Mouse (Mus musculus): Measurements from ENCODE around the gene Stip1. TPM values are rescaled to one million over a fixed set of nuclear protein-coding genes. Genes with fewer than 3 reads are reported as not detected.
A peak's percentile ranks its signal among the peaks of the same experiment; 100 is the strongest.
"Not testable (repeated sequence)": the region's sequence is repeated elsewhere in the genome, so short reads cannot be mapped to it uniquely, and the experiment has no call there.

The Stip1 gene
- 10 to 100 TPM; 89.7 to 98.5 TPM for total RNA-seq (2021)
- long read RNA-seq, experiment 1, transcript Stip1-201 (14 exons, 2,108 nt) = major isoform, 156 of 174 reads
- long read RNA-seq, experiment 1, partial matches to known transcripts = 14 of 174 reads
- long read RNA-seq, experiment 1, other reads (novel, unspliced or antisense) = 4 of 174 reads
- long read RNA-seq, experiment 2, transcript Stip1-201 (14 exons, 2,108 nt) = major isoform, 107 of 118 reads
- long read RNA-seq, experiment 2, partial matches to known transcripts = 7 of 118 reads
- long read RNA-seq, experiment 2, other reads (novel, unspliced or antisense) = 4 of 118 reads

DNA sequence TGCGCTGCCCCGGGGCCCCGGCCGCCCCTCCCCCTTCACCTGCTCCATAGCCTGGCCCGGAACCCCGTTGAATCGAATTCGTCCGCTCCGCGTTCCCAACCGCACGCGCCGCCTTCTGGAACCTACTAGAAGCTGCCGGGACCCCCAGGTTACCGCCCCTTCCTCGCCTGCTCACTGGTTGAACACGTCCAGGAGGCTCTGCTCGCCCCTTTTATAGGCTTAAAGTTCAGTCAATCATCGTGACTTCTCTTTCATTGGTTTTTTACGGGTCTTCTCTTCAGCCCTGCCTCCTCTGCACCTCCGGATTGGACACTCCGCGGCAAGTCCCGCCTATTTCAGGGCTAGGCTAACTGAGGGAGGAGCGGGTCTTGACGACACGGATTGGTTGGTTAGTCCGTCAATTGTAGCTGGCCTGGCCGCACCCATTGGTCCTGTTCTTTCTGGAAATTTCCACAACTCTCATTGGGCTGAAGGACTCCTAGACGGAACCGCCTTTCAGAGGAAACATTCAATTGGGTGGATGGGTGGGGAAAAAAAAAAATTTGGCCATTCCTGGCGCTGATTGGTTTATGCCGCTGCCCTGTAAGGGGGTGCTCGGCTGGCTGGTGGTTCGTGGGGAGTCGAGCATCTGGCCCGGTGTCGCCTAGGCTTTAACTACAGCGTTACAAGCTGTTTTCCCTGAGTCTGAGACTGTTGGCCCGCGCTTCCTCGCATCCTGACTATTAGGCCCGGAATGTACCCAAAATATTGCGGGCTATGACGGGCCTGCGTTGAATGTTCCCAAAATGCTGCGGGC, at the start of gene Stip1:
Stip1 (minus strand) TSS at position 127 of the 796 bp plus-strand sequence.
- DNase-seq (ENCODE audit: low spot score) = peak; percentile 100

DNA sequence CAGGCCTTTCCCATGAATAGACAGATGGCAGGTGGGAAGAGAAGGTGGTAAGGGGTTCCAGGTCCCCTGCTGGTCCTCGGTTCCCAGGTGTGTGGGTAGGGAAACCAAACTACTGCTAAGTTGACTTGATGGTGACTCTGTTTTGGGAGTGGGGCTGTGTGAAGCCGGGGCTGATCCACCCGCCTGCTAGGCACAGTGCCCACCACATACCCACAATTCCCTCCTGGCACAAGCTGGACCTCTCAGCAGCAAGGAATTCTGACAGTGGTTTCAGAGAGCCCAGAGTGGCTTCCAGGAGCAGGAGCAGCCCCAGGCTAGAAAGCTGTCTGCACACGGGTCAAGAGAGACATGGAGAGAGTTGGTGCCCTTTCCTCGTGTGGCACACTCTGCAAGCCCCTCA, 49.3 kb upstream of the Stip1 start:
- DNase-seq (ENCODE audit: low spot score) = no peak

DNA sequence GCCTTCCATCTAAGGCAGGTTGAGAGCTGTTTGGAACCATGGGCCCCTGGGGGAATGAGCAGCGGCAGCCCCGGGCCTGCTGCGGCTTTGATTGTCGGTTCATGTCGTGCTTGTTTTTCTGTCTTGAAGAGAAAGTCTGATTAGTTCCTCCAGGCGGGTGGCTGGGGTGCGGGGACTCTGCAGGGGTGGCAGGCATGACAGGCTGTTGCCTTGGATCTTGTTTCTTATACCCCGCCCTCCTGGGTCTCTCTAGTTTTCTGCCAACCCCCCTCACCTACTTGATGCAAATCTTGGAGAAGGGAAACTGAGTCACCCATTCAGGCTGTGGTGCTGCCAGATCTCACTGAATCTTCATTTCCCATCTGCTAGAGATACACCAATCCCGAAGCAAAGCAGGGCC, 48.8 kb upstream of the Stip1 start:
- no peak for DNase-seq (ENCODE audit: low spot score)

DNA sequence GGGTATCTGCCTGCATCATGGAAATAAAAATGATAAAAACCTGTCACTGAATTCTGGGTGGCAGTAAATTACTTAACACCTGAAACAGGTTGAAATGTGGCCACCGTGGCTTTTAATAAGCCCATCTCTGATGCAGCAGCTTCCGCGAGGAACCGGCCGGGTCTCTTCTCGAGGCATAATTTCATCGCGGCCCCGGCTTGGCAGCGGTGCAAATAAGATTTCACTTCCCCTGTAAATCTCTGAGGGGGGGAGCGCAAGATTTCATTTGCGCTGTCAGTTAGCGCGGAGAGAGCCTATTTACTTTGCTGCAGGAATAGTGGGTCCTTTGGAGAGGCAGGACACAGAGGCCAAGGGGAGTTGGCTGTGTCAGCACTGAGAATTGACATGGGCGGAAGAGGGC, 45.0 kb upstream of the Stip1 start:
- DNase-seq (ENCODE audit: low spot score) = no peak

DNA sequence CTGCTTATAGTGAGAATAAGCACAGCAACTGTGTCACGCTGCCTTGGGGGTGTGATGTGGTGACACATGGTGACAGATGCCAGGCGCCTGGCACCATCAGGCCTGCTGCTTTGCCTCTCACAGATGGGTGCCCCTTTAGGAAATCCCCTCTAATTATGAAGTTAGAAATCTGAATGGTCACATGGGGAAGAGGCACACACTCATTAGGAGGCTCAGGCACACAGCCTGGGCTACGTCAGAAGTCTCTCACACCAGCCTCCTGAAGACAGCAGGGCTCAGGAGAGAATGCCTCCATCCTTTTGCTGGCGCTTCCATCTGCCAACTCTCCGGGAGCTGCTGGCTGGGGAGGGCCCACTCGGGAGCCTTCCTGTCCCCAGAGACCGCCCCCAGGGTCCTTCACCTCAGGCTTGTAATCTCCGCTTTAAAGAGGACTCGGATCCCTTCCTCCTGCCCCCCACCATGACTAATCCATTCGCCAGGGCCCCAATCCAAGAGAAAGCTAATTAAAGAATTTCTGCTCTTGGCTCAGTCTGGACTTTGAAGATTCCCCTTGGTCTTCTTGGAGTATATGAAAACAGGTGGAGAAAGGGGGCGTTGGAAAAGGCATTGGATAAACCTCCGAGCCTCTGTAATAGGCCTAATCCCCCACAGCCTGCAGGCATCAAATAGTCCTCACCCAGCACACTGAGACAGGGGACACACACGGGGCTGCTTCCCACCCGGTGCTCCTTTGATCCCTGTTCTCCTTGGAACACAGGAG, 43.4 kb upstream of the Stip1 start:
- no peak for DNase-seq (ENCODE audit: low spot score)

DNA sequence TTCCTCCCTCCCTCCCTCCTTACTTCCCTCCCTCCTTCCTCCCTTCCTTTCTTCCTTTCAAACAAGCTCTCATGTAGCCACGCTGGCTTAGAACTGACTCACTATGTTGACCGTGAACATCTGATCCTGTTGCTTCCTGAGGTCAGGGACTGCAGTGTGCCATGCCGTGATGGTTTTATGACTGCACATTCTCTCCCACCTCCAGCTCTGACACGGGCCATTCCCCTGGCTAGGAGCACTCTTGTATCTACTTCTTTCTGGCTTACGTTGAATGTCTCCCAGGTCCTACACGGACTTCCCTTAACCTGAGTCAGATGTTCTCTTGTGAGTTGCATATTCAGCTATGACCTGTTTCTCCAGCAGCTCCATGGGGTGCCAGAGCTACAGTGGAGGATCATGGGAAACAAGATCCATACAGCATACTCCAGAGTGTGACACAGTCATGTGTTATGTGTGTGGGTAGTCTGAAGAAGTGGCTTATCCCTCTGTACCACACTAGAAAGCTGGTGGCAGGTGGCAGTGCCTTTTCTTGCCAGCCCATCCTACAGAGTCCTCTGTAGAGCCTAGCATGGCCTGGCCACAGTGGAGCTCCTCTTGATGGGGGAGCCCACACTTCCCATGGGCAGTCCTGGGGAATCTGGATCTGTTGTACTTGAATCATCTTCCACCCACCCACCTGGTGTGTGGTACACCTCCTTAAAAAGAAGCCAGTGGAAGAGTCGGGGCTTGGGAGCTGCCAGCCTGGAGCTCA, 41.9 kb upstream of the Stip1 start:
- DNase-seq (ENCODE audit: low spot score) = no peak

DNA sequence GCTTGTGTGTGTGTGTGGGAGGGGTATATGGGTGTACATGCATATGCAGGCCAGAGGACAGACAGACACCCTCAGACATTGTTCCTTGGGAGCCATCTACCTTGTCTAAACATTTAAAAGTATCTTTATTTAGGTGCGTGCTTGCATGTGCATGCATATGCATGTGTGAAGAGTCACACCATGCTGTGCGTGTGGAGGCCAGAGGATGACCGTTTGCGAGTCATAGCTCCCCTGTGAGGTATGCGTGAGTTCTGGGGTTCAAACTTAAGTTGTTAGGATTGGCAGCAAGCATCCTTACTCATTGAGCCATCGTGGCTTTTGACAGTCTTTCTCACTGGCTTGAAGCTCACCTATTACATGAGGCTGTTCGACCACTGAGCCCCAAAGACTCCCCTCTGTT, 38.5 kb upstream of the Stip1 start:
- no peak for DNase-seq (ENCODE audit: low spot score)

DNA sequence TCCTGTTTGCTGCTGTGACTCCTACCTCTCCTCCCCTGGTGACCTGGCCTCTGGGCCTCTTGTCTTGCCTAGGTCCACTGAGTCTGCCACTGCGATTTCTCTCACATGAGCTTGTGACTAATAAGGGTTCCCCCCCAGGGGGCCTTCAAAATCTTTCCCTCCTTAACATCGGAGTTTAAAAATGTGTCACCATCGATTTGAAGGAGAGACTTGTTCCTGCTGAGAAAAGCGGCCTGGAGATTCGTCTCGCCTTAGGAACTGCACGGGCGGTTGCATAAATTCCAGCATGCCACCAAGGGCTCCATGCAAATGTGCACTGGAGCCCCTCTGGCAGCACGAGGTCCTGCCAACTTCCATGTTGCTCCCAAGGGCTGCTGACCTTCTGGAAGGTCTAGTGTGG, 37.9 kb upstream of the Stip1 start:
- DNase-seq (ENCODE audit: low spot score) = no peak

DNA sequence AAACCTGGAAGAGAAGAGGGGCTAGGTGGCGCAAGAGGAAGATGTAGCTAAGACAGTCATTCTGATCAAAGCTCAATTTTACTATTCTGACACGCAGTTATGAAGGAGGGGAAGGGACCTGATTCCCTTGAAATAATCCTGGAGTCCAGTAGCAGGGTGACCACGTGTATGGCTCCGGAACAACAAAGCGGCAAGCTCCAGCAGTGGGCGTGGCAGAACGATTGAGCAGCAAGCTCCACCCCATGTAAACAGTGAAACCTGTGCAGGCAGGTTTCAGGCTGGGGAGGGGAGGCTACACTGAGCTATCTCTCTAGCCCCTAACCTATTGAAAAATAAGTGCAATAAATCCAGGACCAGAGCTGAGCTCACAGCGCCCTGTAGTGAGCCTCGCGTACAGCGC, 35.6 kb upstream of the Stip1 start:
- not testable (repeated sequence) for DNase-seq (ENCODE audit: low spot score)

DNA sequence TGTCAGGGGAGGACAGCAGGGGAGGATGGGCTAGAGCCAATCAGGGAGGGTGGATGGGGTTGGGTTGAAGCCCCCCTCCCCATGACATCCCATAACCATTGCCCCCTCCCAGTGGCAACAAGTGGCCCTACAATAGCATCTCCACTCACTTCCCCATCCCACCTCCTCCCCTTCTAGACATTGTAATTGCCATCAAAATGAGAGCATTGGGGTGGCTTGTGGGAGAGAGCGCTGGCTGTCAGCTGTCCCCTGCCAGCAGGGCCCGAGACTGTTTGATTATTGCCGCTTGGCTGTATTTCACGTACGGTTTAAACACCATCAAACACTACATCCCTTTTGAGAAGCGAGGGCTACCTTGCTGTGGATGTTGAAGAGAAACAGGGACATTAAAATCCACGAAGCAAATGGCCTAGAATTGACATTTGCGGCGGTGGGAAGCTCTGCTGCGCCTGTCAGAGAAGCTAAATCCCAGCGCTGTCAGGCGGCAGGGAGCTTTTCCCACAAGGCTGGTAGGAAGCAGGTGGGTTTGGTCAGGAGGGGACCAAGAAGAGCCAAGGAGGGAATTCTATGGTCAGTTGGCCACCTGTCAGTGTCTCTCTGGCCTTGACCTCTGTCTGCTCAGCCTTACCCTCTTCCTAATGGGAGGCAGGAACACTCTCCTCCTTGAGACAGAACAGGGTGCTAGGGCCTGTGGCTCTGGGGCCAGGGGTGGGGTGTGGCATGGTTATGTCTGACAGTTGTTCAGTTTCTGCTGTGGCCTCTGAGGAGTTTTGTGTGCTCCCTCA, 34.4 kb upstream of the Stip1 start:
- no peak for DNase-seq (ENCODE audit: low spot score)

DNA sequence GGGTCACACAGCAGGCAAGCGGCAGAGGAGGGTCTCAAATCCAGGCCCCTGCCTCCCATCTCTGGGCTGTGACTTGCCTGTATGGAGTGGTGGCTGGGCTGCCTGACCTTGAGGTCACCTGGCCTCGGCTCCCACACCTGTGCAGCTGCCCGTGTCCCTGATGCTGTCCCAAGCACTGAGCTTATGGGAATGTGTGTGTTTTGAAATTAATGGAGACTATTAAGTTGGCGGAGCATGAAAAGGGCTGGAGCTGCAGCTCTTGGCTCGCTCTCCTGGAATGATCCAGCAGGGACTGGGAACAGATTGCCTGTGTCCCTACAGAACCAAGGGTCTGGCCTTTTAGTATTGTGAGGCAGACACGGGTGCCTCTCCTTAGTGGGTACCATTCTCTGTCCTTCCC, 32.5 kb upstream of the Stip1 start:
- DNase-seq (ENCODE audit: low spot score) = no peak

DNA sequence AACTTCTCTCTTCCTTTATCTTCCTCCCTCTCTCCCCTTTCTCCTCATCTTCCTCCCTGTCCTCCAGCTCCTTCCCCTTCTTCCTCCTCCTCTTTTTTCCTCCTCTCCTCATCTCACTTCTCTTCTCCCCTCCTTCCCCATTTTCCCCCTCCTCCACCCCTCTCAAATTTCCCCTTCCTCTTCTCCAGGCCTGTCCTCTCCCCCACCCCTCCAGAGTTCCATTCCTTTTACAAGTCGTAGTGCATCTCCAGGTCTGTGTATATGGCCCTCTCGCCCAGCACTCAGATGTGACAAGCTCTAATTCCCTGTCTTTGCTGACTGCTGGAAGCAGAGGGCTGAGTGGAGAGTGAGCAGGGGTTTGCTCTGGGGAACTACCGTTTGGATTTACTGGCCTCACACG, 31.0 kb upstream of the Stip1 start:
- no peak for DNase-seq (ENCODE audit: low spot score)

DNA sequence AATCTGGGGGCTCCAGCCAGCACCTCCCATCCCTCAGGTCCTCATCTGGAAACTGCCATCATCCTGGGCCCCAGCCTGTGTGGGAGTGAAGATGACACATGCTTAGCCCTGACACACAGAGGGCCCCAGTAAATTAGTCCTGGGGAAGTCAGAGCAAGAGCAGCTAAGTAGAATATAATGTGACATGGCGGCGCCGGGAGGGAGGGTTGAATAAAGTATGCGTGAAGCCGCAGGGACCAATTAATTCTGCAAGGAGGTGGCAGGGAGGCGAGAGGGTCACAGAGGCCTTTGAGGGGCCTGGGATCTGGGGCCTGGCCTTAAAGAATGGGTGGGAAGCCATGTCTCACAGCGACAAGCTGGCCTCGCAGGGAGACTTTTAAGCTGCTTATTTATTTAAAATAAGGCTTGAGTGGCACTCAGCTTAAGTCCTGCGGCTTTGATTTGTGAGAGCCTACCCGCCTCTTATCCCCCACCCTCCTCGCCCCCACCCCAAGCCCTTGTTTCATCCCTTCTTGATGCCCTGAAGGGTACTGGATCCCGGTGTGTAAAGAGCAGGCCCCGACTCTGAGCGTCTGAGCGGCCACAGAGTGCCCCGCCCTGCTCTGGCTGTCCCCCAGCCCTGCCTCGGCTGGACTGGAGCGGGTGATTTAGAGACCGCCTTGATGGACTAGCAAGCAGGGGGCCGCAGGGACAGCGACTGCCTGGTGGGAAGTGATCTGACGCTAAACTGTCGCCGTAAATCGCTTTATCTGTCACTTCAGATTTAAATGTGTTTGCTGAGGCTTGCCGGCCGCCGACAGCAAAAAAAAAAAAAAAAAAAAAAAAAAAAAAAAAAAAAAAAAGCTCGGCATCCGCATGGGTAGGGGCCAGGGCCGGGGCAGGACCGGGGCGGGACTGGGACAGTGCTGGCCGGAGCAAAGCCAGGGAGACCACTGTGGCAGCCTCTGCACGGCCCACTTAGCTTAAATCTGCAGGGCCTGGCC, 30.3 kb upstream of the Stip1 start:
- no peak for DNase-seq (ENCODE audit: low spot score)

DNA sequence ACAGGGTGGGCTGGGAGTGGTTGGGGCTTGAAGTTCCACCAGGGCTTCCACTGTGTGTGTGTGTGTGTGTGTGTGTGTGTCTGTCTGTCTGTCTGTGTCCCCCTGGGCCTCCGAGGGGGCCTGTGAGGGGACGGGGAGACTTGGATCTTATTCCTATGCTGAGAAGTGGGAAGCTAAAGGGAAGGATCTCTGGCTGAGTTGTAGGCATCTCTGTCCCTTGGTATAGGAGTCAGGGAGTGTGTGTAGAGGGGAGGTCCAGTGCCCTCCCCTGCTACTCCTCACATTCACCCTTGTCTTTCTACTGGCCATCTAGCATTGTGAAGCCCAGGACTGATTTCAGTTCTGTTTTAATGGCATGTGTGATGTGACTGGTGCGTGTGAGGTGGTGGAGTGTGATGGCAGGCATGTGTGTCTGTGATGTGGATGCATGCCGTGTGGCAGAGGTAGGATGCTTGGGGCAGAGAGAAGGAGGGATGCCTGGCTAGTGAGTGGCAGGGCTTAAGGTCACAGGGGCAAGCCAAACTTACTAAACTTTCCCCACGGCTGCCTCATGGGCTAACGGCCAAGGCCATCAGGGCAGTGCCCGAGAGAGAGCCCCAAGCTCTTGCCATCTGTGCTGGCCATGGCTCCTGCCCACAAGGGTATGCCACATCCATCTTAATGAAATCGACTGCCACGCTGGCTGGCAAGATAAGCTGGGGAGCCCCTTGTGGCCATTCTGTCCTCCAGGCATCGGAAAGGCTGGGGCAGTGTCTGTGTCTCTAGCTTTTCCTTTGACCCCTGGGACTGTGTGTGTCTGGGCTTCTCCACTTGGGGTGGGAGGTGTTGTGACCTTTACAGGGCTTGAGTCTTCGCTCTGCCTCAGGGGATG, 29.1 kb upstream of the Stip1 start:
- no peak for DNase-seq (ENCODE audit: low spot score)

DNA sequence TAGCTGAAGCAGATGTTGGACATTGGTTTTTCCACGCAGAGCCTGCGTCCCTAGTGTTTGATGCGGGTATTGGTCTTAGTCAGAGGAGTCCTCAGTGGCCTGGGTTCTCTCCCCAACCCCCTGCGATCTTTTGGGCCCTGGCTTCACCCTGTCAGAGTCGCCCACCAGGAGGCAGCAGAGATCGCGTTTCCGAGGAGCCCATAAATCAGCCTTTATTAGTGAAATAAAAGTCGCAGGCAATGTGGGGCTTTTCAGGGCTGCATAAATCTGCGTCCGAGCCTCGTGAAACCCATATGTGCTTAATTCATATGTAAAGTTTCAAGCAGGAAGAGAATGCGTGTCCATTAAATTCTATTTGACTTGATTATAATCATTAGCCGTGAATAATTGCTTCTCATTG, 28.4 kb upstream of the Stip1 start:
- peak; percentile 84 for DNase-seq (ENCODE audit: low spot score)

DNA sequence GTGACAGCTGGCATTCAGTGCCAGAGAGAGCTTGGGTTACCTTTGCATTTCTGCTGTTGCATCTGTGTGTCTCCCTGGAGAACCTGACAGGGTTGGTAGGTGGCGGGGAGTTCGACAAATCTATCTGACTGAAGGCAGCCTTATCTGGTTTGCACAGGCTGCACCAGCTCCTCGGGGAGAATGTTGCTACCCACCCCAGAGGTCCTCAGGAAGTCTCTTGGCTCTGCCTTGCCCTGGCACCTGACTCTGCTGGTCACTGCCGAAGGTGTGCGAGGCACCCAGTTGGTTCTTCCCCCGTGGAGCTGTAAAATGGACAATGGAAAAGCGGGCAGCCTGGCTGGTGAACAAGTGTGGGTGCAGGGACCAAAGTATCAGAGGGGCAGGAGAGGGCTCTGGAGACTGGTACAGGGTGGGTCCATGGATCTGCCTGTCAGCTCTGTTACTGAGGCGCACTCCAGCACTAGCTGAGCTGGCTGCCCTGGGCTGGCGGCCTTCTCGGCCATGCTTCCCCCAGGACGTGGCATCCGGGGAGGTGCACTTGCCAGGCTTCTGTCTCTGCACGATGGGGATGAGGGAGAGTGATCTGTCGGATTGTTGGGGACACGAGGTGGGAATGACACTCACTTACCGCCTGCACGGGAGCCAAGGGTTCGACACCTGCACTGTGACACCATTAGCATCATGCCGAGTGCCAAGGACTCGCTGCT, 27.7 kb upstream of the Stip1 start:
- no peak for DNase-seq (ENCODE audit: low spot score)

DNA sequence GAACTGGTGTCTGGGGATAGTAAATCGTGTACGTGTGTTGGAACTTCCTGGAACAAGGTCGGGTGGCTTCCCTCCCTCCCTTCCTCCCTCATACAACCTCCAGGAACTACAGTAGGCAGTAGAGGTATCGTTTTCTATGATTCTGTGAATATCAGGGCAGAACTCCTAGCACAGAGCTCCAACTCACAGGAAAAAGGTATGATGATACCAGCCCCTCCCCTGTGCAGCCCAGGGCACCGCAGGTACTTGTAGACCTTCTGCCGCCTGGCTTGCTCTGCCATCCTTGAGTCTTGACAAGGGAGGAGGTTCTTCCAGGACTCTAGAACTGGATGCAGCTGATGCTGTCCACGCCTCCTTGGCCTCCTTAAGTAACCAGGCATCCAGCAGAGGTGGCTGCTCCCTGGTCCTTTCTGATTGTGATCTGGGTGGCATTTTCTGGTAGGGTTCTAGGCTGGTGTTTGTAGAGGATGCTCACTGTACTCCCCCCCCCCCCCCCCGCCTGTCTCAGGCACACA, 27.1 kb upstream of the Stip1 start:
- DNase-seq (ENCODE audit: low spot score) = no peak

Data from gastrocnemius, adult 18-20 months (tissue).